Mouse (Mus musculus) kidney, postnatal 25 days (tissue): ENCODE data around the gene Msmp.
A peak's percentile ranks its signal among the peaks of the same experiment; 100 is the strongest.
"Not testable (repeated sequence)": the region's sequence is repeated elsewhere in the genome, so short reads cannot be mapped to it uniquely, and the experiment has no call there.

ENCODE experiments used
- DNase-seq, 2 experiments: peaks; one replicate each; pipeline ENCODE4 v3.0.0; 2021; ENCODE audit warnings: mixed read lengths in 2 of 2

Gene Msmp

GRCm38 (mm10) chr4:43561436-43561996 is 22.8 kb downstream of the Msmp start:
- no peak for DNase-seq

GRCm38 (mm10) chr4:43560976-43561375 is 23.3 kb downstream of the Msmp start:
- no peak for DNase-seq

GRCm38 (mm10) chr4:43560243-43560611 is 24.1 kb downstream of the Msmp start:
- peak; percentile 63 to 84 for DNase-seq

GRCm38 (mm10) chr4:43559519-43560242 is 24.6 kb downstream of the Msmp start:
- DNase-seq = no peak

- DNase-seq = peak; percentile 86 to 90
Observed at GRCm38 (mm10) chr4:43558631-43559356, 25.5 kb downstream of the Msmp start.

- peak; percentile 66 to 75 for DNase-seq
Observed at GRCm38 (mm10) chr4:43558028-43558630, 26.2 kb downstream of the Msmp start.

GRCm38 (mm10) chr4:43555926-43556325 is 28.4 kb downstream of the Msmp start:
- DNase-seq = no peak

GRCm38 (mm10) chr4:43553891-43554290 is 30.4 kb downstream of the Msmp start:
- DNase-seq = no peak

GRCm38 (mm10) chr4:43552437-43552836 is 31.9 kb downstream of the Msmp start:
- no peak for DNase-seq

- DNase-seq = not testable (repeated sequence)
Observed at GRCm38 (mm10) chr4:43551854-43552253, 32.4 kb downstream of the Msmp start.

- no peak for DNase-seq
Observed at GRCm38 (mm10) chr4:43549055-43549454, 35.2 kb downstream of the Msmp start.

- no peak for DNase-seq
Observed at GRCm38 (mm10) chr4:43547160-43547559, 37.1 kb downstream of the Msmp start.

- peak; percentile 64 to 65 for DNase-seq
Observed at GRCm38 (mm10) chr4:43546375-43547047, 37.8 kb downstream of the Msmp start.

- no peak for DNase-seq
Observed at GRCm38 (mm10) chr4:43542044-43542443, 42.2 kb downstream of the Msmp start.

- no peak for DNase-seq
Observed at GRCm38 (mm10) chr4:43536031-43536430, 48.3 kb downstream of the Msmp start.

GRCm38 (mm10) chr4:43535628-43536027 is 48.7 kb downstream of the Msmp start:
- DNase-seq = no peak

- DNase-seq = peak; percentile 56 to 75
Observed at GRCm38 (mm10) chr4:43533270-43533669, 51.0 kb downstream of the Msmp start.
